Mouse (Mus musculus) bone marrow macrophage, adult 2 months (primary cell): ENCODE data around the gene Ranbp3l.

Source experiments
- CTCF ChIP-seq: IDR thresholded peaks from 2 replicates; pipeline ENCODE4 v1.5.1; 2012; ENCODE audit warnings: low read depth, mild to moderate bottlenecking, low read length, moderate library complexity
- POLR2A ChIP-seq: IDR thresholded peaks from 2 replicates; pipeline ENCODE4 v1.6.1; 2012; ENCODE audit warnings: mild to moderate bottlenecking, low read depth, low read length, borderline replicate concordance

- TF ChIP-seq POLR2A = no peak
- TF ChIP-seq CTCF = no peak
Observed at GRCm38 (mm10) chr15:9073067-9073608, 105.4 kb downstream of the Ranbp3l start.
